Mouse (Mus musculus): ENCODE measurements around the gene Orc3.

GRCm38 (mm10) chr4:34625556-34625955, 10.8 kb upstream of the Orc3 start:
- TF ChIP-seq POLR2A (IDR thresholded peaks at IDR 0.05; ENCODE audit: low read depth, low read length) (no peak), CTCF (IDR thresholded peaks at IDR 0.05; ENCODE audit: borderline replicate concordance, insufficient read depth, low read length) (no peak)

Measured in embryonic fibroblast, embryonic 13.5 days (primary cell).